Mouse (Mus musculus): ENCODE data around the gene Slbp. TPM values are rescaled to one million over a fixed set of nuclear protein-coding genes. Genes with fewer than 3 reads are reported as not detected.

The Slbp gene
- polyA plus RNA-seq, 1 experiment from 2014 or later, result 138 TPM

GRCm38 (mm10) chr5:33694848-33695717 is 42.7 kb upstream of the Slbp start:
- Histone ChIP-seq H3K36me3 (ENCODE audit: control insufficient read depth, insufficient read depth) (no peaks in the 10 kb centered on the region), H3K27me3 (ENCODE audit: control insufficient read depth, insufficient read depth, low read length) (peaks cover 21% of the 10 kb centered on the region), H3K9ac (ENCODE audit: low read length) (peak overlapping the region; percentile 83), H3K4me3 (ENCODE audit: low read length) (peak overlapping the region; percentile 62), H3K9me3 (replicated peaks; ENCODE audit: control insufficient read depth, low read length) (no peaks in the 10 kb centered on the region), H3K4me1 (ENCODE audit: control insufficient read depth, insufficient read depth, low read length) (peaks cover 21% of the 10 kb centered on the region), H3K27ac (ENCODE audit: low read length) (peak overlapping the region; percentile 34; the same call in 1 of the 2 replicates), H3K4me2 (ENCODE audit: low read depth, low read length) (peak overlapping the region; percentile 97)
- peak; percentile 29 for ATAC-seq (replicated peaks; ENCODE audit: extremely low read depth, insufficient read depth, low FRiP score)
- 6% methylated on average over 64 of the region's 71 CpGs for WGBS

DNA sequence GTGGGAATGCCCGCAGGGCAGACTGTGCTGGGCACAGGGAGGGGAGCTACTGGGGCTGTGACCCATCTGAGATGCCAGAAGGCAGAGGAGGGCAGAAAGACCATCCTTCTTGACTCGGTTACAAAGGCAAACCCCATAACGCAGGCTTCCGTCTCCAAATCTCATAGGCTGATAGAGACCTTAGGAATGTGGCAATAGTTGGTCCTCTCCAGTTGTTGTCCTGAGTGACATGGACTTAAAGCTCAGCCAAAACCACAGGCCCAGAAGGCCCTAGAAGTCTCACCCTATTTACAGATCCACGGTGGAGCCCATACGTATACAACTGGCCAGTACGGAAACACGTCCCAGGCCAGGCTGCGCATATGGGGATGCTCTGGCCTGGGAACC is 42.1 kb upstream of the Slbp start:
- no peak overlapping the region for H3K27ac ChIP-seq (ENCODE audit: low read length)
- no peak overlapping the region for H3K9ac ChIP-seq (ENCODE audit: low read length)
- H3K4me2 ChIP-seq (ENCODE audit: low read depth, low read length), result no peak overlapping the region
- H3K27me3 ChIP-seq (ENCODE audit: control insufficient read depth, insufficient read depth, low read length), result peaks cover 21% of the 10 kb centered on the region
- no peaks in the 10 kb centered on the region for H3K36me3 ChIP-seq (ENCODE audit: control insufficient read depth, insufficient read depth)
- H3K4me3 ChIP-seq (ENCODE audit: low read length), result no peak overlapping the region
- no peak for ATAC-seq (replicated peaks; ENCODE audit: extremely low read depth, insufficient read depth, low FRiP score)
- WGBS, result 76% methylated on average over 9 of the region's 9 CpGs
- peaks cover 17% of the 10 kb centered on the region for H3K4me1 ChIP-seq (ENCODE audit: control insufficient read depth, insufficient read depth, low read length)
- no peaks in the 10 kb centered on the region for H3K9me3 ChIP-seq (replicated peaks; ENCODE audit: control insufficient read depth, low read length)

DNA sequence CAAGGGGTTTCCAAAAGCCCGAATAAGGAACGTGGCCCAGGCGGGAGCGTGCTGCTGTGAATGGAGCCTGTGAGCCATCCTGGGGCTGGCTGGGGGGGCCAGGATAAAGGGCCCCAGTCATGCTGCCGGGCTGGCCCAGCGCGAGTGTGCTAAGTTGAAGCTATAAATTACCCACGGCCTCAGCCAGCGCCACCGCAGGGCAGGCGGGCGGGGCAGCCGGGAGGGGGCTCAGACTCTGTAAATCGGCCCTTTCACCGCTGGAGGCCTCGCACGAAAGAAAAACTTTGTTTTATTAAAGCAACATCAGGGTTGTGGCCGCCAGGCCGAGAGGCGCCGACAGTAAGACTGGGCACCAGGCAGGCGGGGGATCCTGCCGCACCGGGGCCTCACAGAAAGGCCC is 40.0 kb upstream of the Slbp start:
- Histone ChIP-seq H3K9ac (ENCODE audit: low read length) (peak overlapping the region; percentile 41), H3K4me3 (ENCODE audit: low read length) (no peak overlapping the region), H3K27ac (ENCODE audit: low read length) (no peak overlapping the region), H3K4me1 (ENCODE audit: control insufficient read depth, insufficient read depth, low read length) (peaks cover 15% of the 10 kb centered on the region), H3K4me2 (ENCODE audit: low read depth, low read length) (peak overlapping the region; percentile 41), H3K27me3 (ENCODE audit: control insufficient read depth, insufficient read depth, low read length) (peaks cover 21% of the 10 kb centered on the region), H3K9me3 (replicated peaks; ENCODE audit: control insufficient read depth, low read length) (no peaks in the 10 kb centered on the region), H3K36me3 (ENCODE audit: control insufficient read depth, insufficient read depth) (no peaks in the 10 kb centered on the region)
- ATAC-seq (replicated peaks; ENCODE audit: extremely low read depth, insufficient read depth, low FRiP score), result peak; percentile 31; the same call in 1 of the 2 replicates
- WGBS, result 10% methylated on average over 24 of the region's 24 CpGs

- ATAC-seq (replicated peaks; ENCODE audit: extremely low read depth, insufficient read depth, low FRiP score), result peak; percentile 21; the same call in 1 of the 2 replicates
- no peak overlapping the region for H3K4me2 ChIP-seq (ENCODE audit: low read depth, low read length)
- no peaks in the 10 kb centered on the region for H3K36me3 ChIP-seq (ENCODE audit: control insufficient read depth, insufficient read depth)
- H3K9ac ChIP-seq (ENCODE audit: low read length), result no peak overlapping the region
- peaks cover 10% of the 10 kb centered on the region for H3K4me1 ChIP-seq (ENCODE audit: control insufficient read depth, insufficient read depth, low read length)
- no peaks in the 10 kb centered on the region for H3K9me3 ChIP-seq (replicated peaks; ENCODE audit: control insufficient read depth, low read length)
- 68% methylated on average over 11 of the region's 11 CpGs for WGBS
- peaks cover 7% of the 10 kb centered on the region for H3K27me3 ChIP-seq (ENCODE audit: control insufficient read depth, insufficient read depth, low read length)
- H3K4me3 ChIP-seq (ENCODE audit: low read length), result no peak overlapping the region
- no peak overlapping the region for H3K27ac ChIP-seq (ENCODE audit: low read length)
Observed at GRCm38 (mm10) chr5:33689852-33690645, 37.7 kb upstream of the Slbp start.

GRCm38 (mm10) chr5:33689221-33689844 is 37.0 kb upstream of the Slbp start:
- Histone ChIP-seq H3K9ac (ENCODE audit: low read length) (no peak overlapping the region), H3K9me3 (replicated peaks; ENCODE audit: control insufficient read depth, low read length) (no peaks in the 10 kb centered on the region), H3K36me3 (ENCODE audit: control insufficient read depth, insufficient read depth) (no peaks in the 10 kb centered on the region), H3K27me3 (ENCODE audit: control insufficient read depth, insufficient read depth, low read length) (peaks cover 3% of the 10 kb centered on the region), H3K4me2 (ENCODE audit: low read depth, low read length) (no peak overlapping the region), H3K4me1 (ENCODE audit: control insufficient read depth, insufficient read depth, low read length) (peaks cover 8% of the 10 kb centered on the region), H3K27ac (ENCODE audit: low read length) (no peak overlapping the region), H3K4me3 (ENCODE audit: low read length) (no peak overlapping the region)
- 63% methylated on average over 20 of the region's 20 CpGs for whole genome bisulfite sequencing
- ATAC-seq (replicated peaks; ENCODE audit: extremely low read depth, insufficient read depth, low FRiP score), result peak; percentile 12; the same call in 1 of the 2 replicates

DNA sequence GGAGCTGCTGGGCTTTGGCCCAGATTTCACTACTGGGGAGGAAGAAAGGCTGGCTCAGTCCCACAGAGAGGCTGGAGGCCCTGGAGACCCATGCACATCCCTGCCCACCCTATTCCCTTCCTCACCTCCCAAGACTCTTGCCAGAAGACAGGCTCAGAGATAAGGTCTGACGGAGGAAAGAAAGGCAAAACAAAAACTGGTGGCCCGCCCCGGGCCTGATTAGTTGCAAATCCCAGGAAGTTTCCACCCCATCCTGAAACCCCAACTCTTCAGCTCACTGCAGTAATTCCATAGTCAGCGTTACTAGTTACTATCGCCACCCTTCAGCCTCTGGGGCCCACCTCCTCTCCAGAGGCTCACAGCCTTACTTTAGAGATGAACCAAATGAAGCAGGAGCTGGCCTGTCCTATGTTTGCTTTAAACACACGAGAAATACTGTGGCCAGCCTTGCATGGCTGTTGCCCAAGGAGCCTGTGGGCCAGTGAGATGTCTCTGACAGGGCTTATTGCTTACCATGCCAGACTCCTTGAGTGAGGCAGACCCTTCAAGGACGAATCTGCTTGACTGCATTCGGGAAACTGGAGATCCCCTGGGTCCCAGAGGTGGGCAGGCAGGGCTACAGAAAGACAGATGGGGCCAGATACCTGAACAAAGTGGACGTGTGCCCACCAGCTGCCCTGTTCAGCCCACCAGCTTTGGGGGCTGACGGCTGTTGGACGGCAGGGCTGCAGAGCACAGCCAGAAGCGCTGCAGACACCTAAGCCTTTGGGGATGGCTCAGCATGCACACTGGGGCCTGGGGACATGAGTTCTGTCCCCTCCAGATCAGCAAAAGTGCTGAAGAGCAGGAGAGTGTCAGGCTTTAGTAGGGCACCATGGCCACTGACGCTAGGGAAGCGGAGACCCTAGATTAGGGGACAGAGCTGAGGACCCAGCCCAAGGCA is 36.2 kb upstream of the Slbp start:
- peaks cover 8% of the 10 kb centered on the region for H3K4me1 ChIP-seq (ENCODE audit: control insufficient read depth, insufficient read depth, low read length)
- no peaks in the 10 kb centered on the region for H3K27me3 ChIP-seq (ENCODE audit: control insufficient read depth, insufficient read depth, low read length)
- WGBS, result 61% methylated on average over 14 of the region's 14 CpGs
- H3K27ac ChIP-seq (ENCODE audit: low read length), result no peak overlapping the region
- no peaks in the 10 kb centered on the region for H3K9me3 ChIP-seq (replicated peaks; ENCODE audit: control insufficient read depth, low read length)
- no peak for ATAC-seq (replicated peaks; ENCODE audit: extremely low read depth, insufficient read depth, low FRiP score)
- no peak overlapping the region for H3K4me3 ChIP-seq (ENCODE audit: low read length)
- H3K9ac ChIP-seq (ENCODE audit: low read length), result no peak overlapping the region
- no peaks in the 10 kb centered on the region for H3K36me3 ChIP-seq (ENCODE audit: control insufficient read depth, insufficient read depth)
- no peak overlapping the region for H3K4me2 ChIP-seq (ENCODE audit: low read depth, low read length)

GRCm38 (mm10) chr5:33687142-33687541 is 34.8 kb upstream of the Slbp start:
- H3K9me3 ChIP-seq (replicated peaks; ENCODE audit: control insufficient read depth, low read length), result no peaks in the 10 kb centered on the region

DNA sequence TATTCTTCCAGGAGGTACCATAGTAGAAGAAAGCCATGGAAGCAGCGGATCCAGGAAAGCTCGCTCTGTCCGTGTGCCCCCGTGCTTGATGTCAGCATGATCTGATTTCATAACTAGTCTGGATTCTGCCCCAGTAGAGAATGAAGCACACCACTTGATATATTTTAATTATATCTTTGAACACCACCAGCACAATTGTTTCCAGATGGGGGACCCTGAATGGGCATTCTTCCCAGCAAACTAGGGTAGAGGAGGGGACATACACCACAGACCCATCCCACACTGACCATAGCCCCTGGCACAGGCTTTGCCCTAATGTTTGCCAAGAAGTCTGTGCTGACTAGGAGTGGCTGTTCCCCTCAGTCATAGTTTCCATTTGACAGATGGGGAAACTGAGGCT is 32.6 kb upstream of the Slbp start:
- Histone ChIP-seq H3K27ac (ENCODE audit: low read length) (no peak overlapping the region), H3K4me3 (ENCODE audit: low read length) (no peak overlapping the region), H3K9me3 (replicated peaks; ENCODE audit: control insufficient read depth, low read length) (no peaks in the 10 kb centered on the region), H3K4me1 (ENCODE audit: control insufficient read depth, insufficient read depth, low read length) (no peaks in the 10 kb centered on the region), H3K4me2 (ENCODE audit: low read depth, low read length) (no peak overlapping the region), H3K36me3 (ENCODE audit: control insufficient read depth, insufficient read depth) (no peaks in the 10 kb centered on the region), H3K9ac (ENCODE audit: low read length) (no peak overlapping the region), H3K27me3 (ENCODE audit: control insufficient read depth, insufficient read depth, low read length) (no peaks in the 10 kb centered on the region)
- ATAC-seq (replicated peaks; ENCODE audit: extremely low read depth, insufficient read depth, low FRiP score), result no peak
- 83% methylated on average over 4 of the region's 4 CpGs for WGBS

More at GRCm38 (mm10) chr5:33687142-33687541, 34.8 kb upstream of the Slbp start:
- Histone ChIP-seq H3K4me2 (ENCODE audit: low read depth, low read length) (no peak overlapping the region), H3K27ac (ENCODE audit: low read length) (no peak overlapping the region), H3K27me3 (ENCODE audit: control insufficient read depth, insufficient read depth, low read length) (no peaks in the 10 kb centered on the region), H3K36me3 (ENCODE audit: control insufficient read depth, insufficient read depth) (no peaks in the 10 kb centered on the region), H3K4me3 (ENCODE audit: low read length) (no peak overlapping the region), H3K9ac (ENCODE audit: low read length) (no peak overlapping the region), H3K4me1 (ENCODE audit: control insufficient read depth, insufficient read depth, low read length) (peaks cover 3% of the 10 kb centered on the region; the same call in 1 of the 2 replicates)
- WGBS, result 85% methylated on average over 4 of the region's 4 CpGs
- ATAC-seq (replicated peaks; ENCODE audit: extremely low read depth, insufficient read depth, low FRiP score), result no peak
